Mouse (Mus musculus) adrenal gland, postnatal 4 days (tissue): ENCODE measurements around the gene Pnma1. TPM values are rescaled to one million over a fixed set of nuclear protein-coding genes. Genes with fewer than 3 reads are reported as not detected.
A peak's percentile ranks its signal among the peaks of the same experiment; 100 is the strongest.

Source experiments
- DNase-seq, 2 experiments: peaks; one replicate each; pipeline ENCODE4 v3.0.0; 2021 to 2022; ENCODE audit warnings: low spot score in 2 of 2, mixed read lengths in 2 of 2
- total RNA-seq, 2 experiments: library from RNA; stranded (reverse); gene quantifications; 2 replicates each; pipeline ENCODE4 v1.2.3; 2021

Gene Pnma1
- total RNA-seq, 2 experiments from 2014 or later: 0.92 to 1.0 TPM

GRCm38 (mm10) chr12:84178652-84179445, 30.6 kb upstream of the Pnma1 start:
- DNase-seq: no peak

DNA sequence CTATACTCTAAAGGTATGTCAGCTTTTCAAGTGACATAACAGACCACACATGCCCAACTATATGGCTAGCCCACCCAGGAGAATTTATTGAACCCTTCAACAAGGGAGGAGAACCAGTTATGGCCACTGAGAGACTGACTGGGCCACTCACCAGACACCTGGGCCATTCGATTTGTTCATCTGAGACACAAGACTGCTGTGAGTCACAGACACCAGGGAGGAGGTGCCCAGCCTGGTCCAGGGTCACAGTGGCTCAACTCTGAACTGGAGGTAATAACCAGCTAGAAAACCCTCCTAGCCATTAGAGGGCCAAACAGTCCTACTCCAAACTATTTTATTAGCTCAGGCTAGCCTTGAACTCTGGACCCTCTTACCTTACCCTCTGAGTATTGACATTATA, 29.8 kb upstream of the Pnma1 start:
- DNase-seq: no peak

DNA sequence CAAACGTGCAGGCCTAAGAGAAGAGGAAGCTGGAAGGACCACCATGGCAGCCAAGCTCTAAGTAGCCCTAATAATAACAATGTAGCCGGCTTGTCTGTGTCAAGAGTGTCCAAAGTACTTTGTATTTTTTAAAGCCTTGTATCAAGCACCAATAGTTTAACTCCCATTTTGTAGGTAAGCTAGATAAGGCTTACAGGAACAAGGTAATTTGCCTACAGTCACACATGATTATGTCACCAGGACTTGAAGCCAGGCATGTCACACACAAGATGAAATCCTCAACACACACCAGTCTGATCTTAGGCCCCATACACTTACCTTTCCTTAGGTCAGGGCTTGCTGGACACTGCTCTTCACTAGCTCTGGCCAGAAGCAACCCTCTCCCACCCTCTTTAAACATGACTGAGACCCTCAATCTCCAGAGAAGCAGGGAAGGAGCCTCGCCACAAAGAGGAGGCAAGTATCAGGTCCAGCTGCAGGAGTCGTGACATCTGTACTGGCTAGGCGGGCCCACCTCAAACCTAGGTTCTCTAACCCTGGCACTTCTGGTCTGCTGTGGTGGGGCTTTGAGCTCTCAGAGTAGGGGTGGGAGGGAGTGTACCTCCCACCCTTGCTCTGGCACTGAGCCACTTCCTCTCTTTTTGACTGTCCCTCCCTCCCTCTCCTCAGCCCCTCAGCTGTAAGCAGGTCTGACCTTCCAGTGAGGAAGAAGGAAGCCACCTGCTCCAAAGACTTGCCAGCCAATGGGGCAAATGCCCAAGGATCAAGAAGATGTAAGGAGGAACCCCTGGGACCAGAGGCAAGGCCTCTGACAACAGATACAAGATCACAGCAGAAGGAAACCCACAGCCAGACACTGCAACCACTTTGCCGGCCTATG, 28.8 kb upstream of the Pnma1 start:
- DNase-seq: no peak

GRCm38 (mm10) chr12:84176126-84176769, 28.0 kb upstream of the Pnma1 start:
- DNase-seq: no peak

DNA sequence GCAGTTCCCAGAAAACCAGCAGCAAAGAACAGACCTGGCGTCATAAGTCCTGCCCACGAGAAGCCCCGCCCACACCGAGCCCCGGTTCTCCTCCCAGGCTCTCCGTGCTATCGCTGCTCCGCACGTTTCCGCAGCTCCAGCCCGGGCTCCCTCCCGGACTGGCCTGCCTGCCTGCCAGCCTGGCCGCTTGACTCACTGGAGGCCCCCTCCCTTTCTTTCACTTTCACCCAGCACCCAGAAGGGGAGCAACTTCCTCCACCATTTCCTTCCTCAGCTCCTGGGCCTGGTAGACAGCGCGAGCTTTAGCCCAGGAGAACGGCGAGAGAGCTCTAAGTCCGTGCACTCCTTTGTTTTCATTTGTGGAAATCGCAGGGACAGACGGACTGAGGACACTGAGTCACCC, 27.4 kb upstream of the Pnma1 start:
- DNase-seq: peak; percentile 58 to 71

- no peak for DNase-seq
These were observed 26.6 kb upstream of the Pnma1 start for GRCm38 (mm10) chr12:84174871-84175270.

GRCm38 (mm10) chr12:84174190-84174811, 26.0 kb upstream of the Pnma1 start:
- DNase-seq: no peak

GRCm38 (mm10) chr12:84173309-84173915, 25.1 kb upstream of the Pnma1 start:
- no peak for DNase-seq

GRCm38 (mm10) chr12:84172862-84173261, 24.6 kb upstream of the Pnma1 start:
- no peak for DNase-seq

DNA sequence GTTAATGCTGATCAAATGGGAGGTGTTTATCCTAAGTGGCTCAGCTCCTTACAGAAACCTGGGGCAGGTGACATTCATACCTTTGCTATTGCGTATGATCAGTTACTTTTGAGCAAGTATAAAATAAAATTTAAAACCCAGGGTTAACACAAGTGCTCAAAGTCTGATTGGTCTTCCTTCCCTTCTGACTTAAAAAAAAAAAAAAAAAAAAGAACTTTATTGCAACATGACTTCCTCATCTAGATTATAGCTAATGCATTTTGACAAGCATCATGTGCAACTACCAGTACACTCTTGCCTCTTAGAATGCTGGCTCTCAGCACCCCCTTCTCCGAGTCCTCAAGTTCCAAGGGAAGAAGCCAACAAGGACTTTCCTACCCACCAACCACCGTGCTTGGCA, 23.9 kb upstream of the Pnma1 start:
- DNase-seq: no peak

DNA sequence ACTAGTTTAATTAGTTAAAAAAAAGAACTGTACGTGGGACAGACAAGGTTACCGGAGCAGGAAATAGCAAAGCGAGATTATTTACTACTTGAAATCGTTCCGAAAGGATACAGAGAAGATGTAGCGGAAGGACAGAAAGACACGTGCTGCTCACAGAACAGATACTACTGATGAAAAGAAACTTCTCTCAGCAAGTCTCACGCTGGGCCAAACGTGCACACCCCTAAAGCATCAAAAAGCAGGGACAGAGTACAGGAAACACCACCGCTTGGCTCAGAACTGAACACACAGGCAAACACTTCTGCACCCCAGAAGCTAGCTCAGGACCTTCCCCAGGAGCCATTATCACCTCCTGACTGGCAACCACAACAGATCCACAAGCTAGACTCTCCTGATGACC, 22.3 kb upstream of the Pnma1 start:
- DNase-seq: no peak

GRCm38 (mm10) chr12:84165631-84166373, 17.5 kb upstream of the Pnma1 start:
- DNase-seq: no peak

GRCm38 (mm10) chr12:84163586-84164110, 15.4 kb upstream of the Pnma1 start:
- no peak for DNase-seq

- DNase-seq: no peak
These were observed 14.8 kb upstream of the Pnma1 start for GRCm38 (mm10) chr12:84163133-84163532.

GRCm38 (mm10) chr12:84161616-84162433, 13.5 kb upstream of the Pnma1 start:
- DNase-seq: no peak

GRCm38 (mm10) chr12:84161116-84161515, 12.8 kb upstream of the Pnma1 start:
- DNase-seq: no peak

- DNase-seq: no peak
These were observed 12.2 kb upstream of the Pnma1 start for GRCm38 (mm10) chr12:84160491-84160890.

- DNase-seq: no peak
These were observed 9.9 kb upstream of the Pnma1 start for GRCm38 (mm10) chr12:84158156-84158555.

- DNase-seq: no peak
These were observed 7.9 kb upstream of the Pnma1 start for GRCm38 (mm10) chr12:84156210-84156609.
